Mouse (Mus musculus) ES-Bruce4 (cell line): ENCODE measurements around the gene Cacul1. TPM values are rescaled to one million over a fixed set of nuclear protein-coding genes. Genes with fewer than 3 reads are reported as not detected.

Source experiments
- H3K27ac ChIP-seq: 2 replicates; pipeline ENCODE4 v1.5.1; 2012; ENCODE audit warnings: low read length, inconsistent platforms; ENCODE audit not compliant: insufficient read depth
- H3K27me3 ChIP-seq: 2 replicates; pipeline ENCODE4 v1.6.1; 2012; ENCODE audit warnings: mild to moderate bottlenecking, low read length, inconsistent platforms; ENCODE audit not compliant: control insufficient read depth, poor library complexity, insufficient read depth, severe bottlenecking
- H3K36me3 ChIP-seq: 2 replicates; pipeline ENCODE4 v1.6.1; 2012; ENCODE audit warnings: inconsistent platforms, mild to moderate bottlenecking, low read length, moderate library complexity; ENCODE audit not compliant: control insufficient read depth, poor library complexity, insufficient read depth, severe bottlenecking
- H3K4me1 ChIP-seq: one replicate; pipeline ENCODE4 v1.8.1; 2011; ENCODE audit warnings: low read length; ENCODE audit not compliant: control insufficient read depth, insufficient read depth
- H3K4me3 ChIP-seq: 2 replicates; pipeline ENCODE4 v1.5.1; 2011; ENCODE audit warnings: low read depth, mild to moderate bottlenecking, low read length
- H3K9ac ChIP-seq: 2 replicates; pipeline ENCODE4 v1.6.1; 2012; ENCODE audit warnings: low read depth, mild to moderate bottlenecking, inconsistent platforms; ENCODE audit not compliant: poor library complexity, severe bottlenecking
- H3K9me3 ChIP-seq: replicated peaks from 2 replicates; pipeline ENCODE4 v1.6.1; 2012; ENCODE audit warnings: mild to moderate bottlenecking, low read length, inconsistent platforms; ENCODE audit not compliant: control insufficient read depth, poor library complexity, insufficient read depth, severe bottlenecking
- CTCF ChIP-seq: IDR thresholded peaks from one replicate; pipeline ENCODE4 v1.8.1; 2011; ENCODE audit warnings: low read depth, low read length
- EP300 ChIP-seq: IDR thresholded peaks from 2 replicates; pipeline ENCODE4 v1.6.1; 2011; ENCODE audit warnings: low read depth, low read length; ENCODE audit not compliant: insufficient read depth
- POLR2A ChIP-seq: IDR thresholded peaks from one replicate; pipeline ENCODE4 v1.8.1; 2011; ENCODE audit warnings: low read length; ENCODE audit not compliant: insufficient read depth
- polyA plus RNA-seq: library from polyadenylated mRNA; stranded (reverse); fragments of >200 nt; gene quantifications from 2 replicates; pipeline ENCODE4 v1.2.4, GENCODE M21; 2011; ENCODE audit warnings: low read depth; ENCODE audit not compliant: missing spikeins, insufficient read depth, insufficient read length

Gene Cacul1
- polyA plus RNA-seq, result 60.4 and 62.1 TPM in 2 replicates

DNA sequence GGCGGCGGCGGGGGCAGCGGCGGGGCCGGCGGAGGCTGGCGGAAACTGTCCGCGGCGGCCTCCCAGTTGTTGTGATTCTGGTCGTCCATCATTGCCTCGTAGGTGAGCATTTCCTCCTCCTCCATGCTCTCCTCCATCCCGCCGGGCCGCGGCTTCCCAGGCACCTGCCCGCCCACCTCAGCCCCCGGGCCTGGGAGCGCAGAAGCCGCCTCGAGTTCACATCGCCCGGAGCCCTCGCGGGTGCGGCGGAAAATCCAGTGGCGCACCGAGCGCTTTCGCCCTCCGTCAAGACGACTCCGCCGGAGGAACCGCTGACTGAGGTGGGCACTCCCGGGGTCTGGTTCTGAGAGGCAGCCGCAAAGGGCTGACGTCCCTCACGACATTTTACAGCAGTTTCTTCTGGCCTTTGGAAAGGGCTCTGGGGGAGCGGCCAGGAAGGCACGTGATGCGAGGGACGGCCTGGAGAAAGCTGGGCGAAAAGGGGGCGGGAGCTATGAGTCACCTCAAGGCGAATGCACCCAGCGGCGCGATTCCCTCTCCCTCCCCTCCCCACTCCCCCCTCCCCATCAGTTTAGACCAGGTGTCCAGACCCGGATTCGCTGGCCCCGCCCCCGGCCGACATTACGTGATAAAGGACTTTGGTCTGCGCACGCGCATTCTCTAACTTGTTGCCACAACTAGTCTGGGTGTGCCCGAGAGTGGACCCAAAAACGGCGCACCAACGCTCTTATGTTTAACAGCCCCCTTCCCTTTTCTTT lies at the start of gene Cacul1:
Gene Cacul1, minus strand, starts transcription at position 444 of the 758 bp plus-strand sequence.
- H3K9ac ChIP-seq, result peak within 1 kb of the TSS; percentile 96
- no peaks in the 10 kb centered on the region for H3K27me3 ChIP-seq
- H3K27ac ChIP-seq, result peak within 1 kb of the TSS; percentile 52
- no peaks in the 10 kb centered on the region; the same call in 1 of the 2 replicates for H3K36me3 ChIP-seq
- no peaks in the 10 kb centered on the region for H3K9me3 ChIP-seq
- peaks cover 3% of the 10 kb centered on the region for H3K4me1 ChIP-seq
- TF ChIP-seq CTCF (no peak), EP300 (0 out of 2 replicates have a peak, but pooled peaks have one; percentile 38), POLR2A (peak; percentile 62)
- H3K4me3 ChIP-seq, result peak within 1 kb of the TSS; percentile 79

DNA sequence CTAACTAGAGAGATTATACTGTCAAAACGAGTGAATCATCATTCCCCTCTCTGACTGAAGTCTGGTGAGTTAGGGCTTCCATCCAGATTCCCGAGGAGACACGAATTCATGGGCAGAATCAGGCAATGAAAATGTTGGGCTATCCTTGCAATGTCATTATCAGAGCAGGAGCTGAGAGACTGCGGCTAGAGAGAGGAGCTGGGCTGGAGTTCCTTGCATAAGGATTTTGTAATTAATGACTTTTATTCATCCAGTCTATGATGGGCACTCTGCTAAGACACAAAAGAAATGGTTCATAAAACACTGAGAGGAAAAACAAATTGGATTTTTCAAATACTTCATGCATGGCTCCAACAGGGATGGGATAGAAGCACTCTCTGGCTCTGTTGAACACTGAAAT lies 38.6 kb upstream of the Cacul1 start:
- Histone ChIP-seq H3K4me1 (no peaks in the 10 kb centered on the region), H3K9me3 (no peaks in the 10 kb centered on the region), H3K27me3 (no peaks in the 10 kb centered on the region), H3K4me3 (no peak overlapping the region), H3K36me3 (no peaks in the 10 kb centered on the region), H3K9ac (no peak overlapping the region), H3K27ac (no peak overlapping the region)
- TF ChIP-seq EP300 (no peak), CTCF (no peak), POLR2A (no peak)

DNA sequence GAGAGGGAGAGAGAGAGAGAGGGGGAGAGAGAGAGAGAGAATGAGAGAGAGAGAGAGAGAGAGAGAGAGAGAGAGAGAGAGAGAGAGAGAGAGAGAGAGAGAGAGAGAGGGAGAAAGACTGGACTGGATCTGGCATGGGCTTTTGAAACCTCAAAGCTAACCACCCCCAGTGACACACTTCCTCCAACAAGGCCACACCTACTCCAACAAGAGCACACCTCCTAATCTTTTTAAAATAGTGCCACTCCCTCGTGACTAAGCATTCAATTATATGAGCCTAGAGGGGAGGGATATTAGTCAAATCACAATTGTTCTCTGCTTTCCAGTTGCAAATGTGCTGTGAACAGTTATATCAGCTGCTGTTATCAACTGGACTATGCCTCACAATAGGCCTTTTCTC lies 36.2 kb upstream of the Cacul1 start:
- no peak overlapping the region for H3K4me3 ChIP-seq
- no peaks in the 10 kb centered on the region for H3K4me1 ChIP-seq
- H3K27ac ChIP-seq, result no peak overlapping the region
- H3K36me3 ChIP-seq, result no peaks in the 10 kb centered on the region
- H3K27me3 ChIP-seq, result no peaks in the 10 kb centered on the region
- H3K9me3 ChIP-seq, result no peaks in the 10 kb centered on the region
- H3K9ac ChIP-seq, result no peak overlapping the region
- TF ChIP-seq EP300 (no peak), POLR2A (no peak), CTCF (no peak)

DNA sequence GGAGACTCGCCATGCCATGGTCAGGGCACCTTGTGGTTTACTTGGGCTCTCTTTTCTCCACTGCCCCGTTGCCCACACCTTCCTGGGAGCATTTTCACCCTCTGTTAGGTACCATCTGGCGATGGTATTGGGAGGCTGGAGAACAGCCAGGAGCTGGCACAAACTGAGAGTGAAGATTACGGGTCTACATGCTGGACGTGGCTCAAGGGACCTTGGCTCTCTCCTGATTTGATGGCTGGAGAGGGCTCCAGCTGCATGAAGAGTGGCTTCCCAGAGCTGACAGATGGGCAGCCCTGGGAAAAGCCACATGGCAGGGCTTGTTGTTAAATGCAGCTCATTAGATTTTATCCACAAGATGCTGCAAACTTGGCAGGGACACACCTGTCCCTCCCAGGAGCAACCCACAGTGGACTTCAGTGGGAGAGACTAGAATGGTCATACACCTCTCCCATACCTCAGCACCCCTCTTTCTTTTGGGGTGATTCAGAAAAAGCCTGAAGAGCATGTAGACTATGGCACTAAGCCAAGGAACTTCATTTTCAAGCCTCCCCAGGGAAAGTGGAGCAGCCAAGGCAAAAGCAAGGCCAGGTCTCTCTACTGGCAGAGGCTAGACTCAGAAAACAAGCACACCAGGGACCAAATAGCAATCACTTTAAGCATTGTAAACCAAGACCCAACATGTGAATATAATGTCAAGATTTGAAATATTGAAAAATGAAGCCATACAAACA lies 34.8 kb upstream of the Cacul1 start:
- no peaks in the 10 kb centered on the region for H3K9me3 ChIP-seq
- H3K4me3 ChIP-seq, result no peak overlapping the region
- H3K9ac ChIP-seq, result no peak overlapping the region
- H3K27me3 ChIP-seq, result no peaks in the 10 kb centered on the region
- H3K4me1 ChIP-seq, result no peaks in the 10 kb centered on the region
- no peak overlapping the region for H3K27ac ChIP-seq
- TF ChIP-seq EP300 (no peak), CTCF (no peak), POLR2A (no peak)
- no peaks in the 10 kb centered on the region for H3K36me3 ChIP-seq

DNA sequence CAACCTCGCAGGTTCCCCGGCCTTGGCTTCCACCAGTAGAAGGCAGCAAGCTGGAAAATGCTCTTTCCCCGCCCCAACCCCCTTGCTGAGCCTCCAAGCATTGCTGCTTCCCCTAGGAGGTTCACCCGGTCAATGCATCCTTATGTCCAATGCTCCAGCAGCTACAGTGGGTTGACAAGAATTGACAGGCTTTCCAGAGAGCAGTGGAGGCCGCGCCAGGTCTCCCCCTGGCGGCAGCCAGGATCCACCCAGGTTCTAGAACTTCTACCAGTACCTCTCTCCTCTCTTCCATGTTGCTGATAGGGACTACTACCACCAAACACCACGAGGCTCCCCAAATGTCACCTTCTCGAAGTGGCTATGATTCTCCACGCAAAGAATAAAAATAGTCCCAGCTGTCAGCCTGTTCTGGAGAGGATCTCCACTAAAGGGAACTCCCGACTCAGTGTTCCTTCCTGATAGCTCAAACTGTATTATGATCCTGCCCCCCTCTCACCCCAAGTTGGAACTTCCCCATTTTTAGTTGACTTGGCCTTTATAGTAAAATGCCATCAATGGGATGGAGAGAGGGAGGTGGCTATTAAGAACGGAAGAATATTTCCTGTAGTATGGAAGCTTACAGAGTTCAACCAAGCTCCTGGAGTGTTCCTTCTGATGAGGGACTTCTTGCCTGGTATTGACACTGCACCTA lies 30.8 kb upstream of the Cacul1 start:
- H3K27me3 ChIP-seq, result no peaks in the 10 kb centered on the region
- H3K4me1 ChIP-seq, result no peaks in the 10 kb centered on the region
- H3K9me3 ChIP-seq, result no peaks in the 10 kb centered on the region
- H3K4me3 ChIP-seq, result no peak overlapping the region
- no peaks in the 10 kb centered on the region for H3K36me3 ChIP-seq
- peak; percentile 50 for TF ChIP-seq CTCF
- no peak for TF ChIP-seq POLR2A
- no peak for TF ChIP-seq EP300
- no peak overlapping the region for H3K27ac ChIP-seq
- H3K9ac ChIP-seq, result no peak overlapping the region
